Comparison of ENCODE assay signal across 9 mouse cellular contexts in genomic region chr13:24602978-24603377, GRCm38 (mm10). TPM values are rescaled to one million over a fixed set of nuclear protein-coding genes. Genes with fewer than 3 reads are reported as not detected.
DNase-seq lines count a peak whose midpoint lies in the region; ATAC-seq and TF ChIP-seq lines count a peak whose summit lies in the region.
"Had no signal": no experiment of that assay in that cellular context is flagged by ENCODE, and none has a peak within 500 bp of the region (broad histone marks: within the 10 kb centered on the region; RNA-seq: fewer than 3 reads in every experiment).

No protein-coding gene starts in this region.

- peak; percentile 90 for ATAC-seq in heart, postnatal 0 days (ENCODE audit: insufficient read depth, low read depth)
- ATAC-seq in liver, postnatal 0 days, result peak; percentile 73
- ATAC-seq in monocyte, adult 5-6 weeks (replicated peaks; ENCODE audit: insufficient number of reproducible peaks, low FRiP score, low TSS enrichment, poor library complexity, severe bottlenecking), result no peak
- ATAC-seq in cerebellum, adult (ENCODE audit: insufficient number of reproducible peaks, low FRiP score, low TSS enrichment), result no peak

- peaks cover 23% of the 10 kb centered on the region for H3K4me1 ChIP-seq in heart, postnatal 0 days (ENCODE audit: control insufficient read depth, insufficient read depth)
- peaks cover 19% of the 10 kb centered on the region for H3K4me1 ChIP-seq in liver, postnatal 0 days (ENCODE audit: insufficient read depth)

- H3K9ac ChIP-seq in heart, postnatal 0 days (replicated peaks; ENCODE audit: low read depth, low read length), result no peak overlapping the region
- H3K9ac ChIP-seq in liver, postnatal 0 days (replicated peaks), result no peak overlapping the region

- no peaks in the 10 kb centered on the region for H3K36me3 ChIP-seq in heart, postnatal 0 days (replicated peaks; ENCODE audit: control insufficient read depth, insufficient read depth, low read length)
- no peaks in the 10 kb centered on the region for H3K36me3 ChIP-seq in liver, postnatal 0 days (replicated peaks; ENCODE audit: insufficient read depth, low read length)
- H3K36me3 ChIP-seq in splenic B cell, adult 2 months (ENCODE audit: control insufficient read depth, insufficient read depth, low read length, poor library complexity, severe bottlenecking), result peaks cover 5% of the 10 kb centered on the region

- H3K4me2 ChIP-seq in heart, postnatal 0 days (ENCODE audit: low read depth, low read length), result peak overlapping the region; percentile 37
- H3K4me2 ChIP-seq in liver, postnatal 0 days (ENCODE audit: low read depth, low read length), result peak overlapping the region; percentile 44

- H3K27me3 ChIP-seq in heart, postnatal 0 days (ENCODE audit: control insufficient read depth, insufficient read depth, low read length), result no peaks in the 10 kb centered on the region
- H3K27me3 ChIP-seq in liver, postnatal 0 days (ENCODE audit: insufficient read depth, low read length), result no peaks in the 10 kb centered on the region
- H3K27me3 ChIP-seq in splenic B cell, adult 2 months (ENCODE audit: control insufficient read depth, insufficient read depth, low read length, poor library complexity, severe bottlenecking), result no peaks in the 10 kb centered on the region

- H3K4me3 ChIP-seq in heart, postnatal 0 days (ENCODE audit: low read depth, low read length), result peak overlapping the region; percentile 11; the same call in 1 of the 2 replicates
- no peak overlapping the region for H3K4me3 ChIP-seq in liver, postnatal 0 days (ENCODE audit: low read depth, low read length)
- H3K4me3 ChIP-seq: erythroblast, embryonic 14.5 days had no signal

- peak; percentile 33 for DNase-seq in adrenal gland, adult 2 months
- no peak for DNase-seq in adrenal gland, adult 18-20 months (ENCODE audit: low spot score in 2 of 2)
- DNase-seq in c-Kit-positive CD71-positive TER-119-positive erythroid progenitor cells, embryonic 14.5 days (ENCODE audit: low spot score), result peak; percentile 33
- DNase-seq in heart, postnatal 0 days (ENCODE audit: low spot score), result peak; percentile 88
- peak; percentile 35 for DNase-seq in liver, postnatal 0 days
- DNase-seq in splenic B cell, adult 2 months (ENCODE audit: low read depth, low spot score), result peak; percentile 47

- peak; percentile 88 for TF ChIP-seq EP300 in heart, postnatal 0 days (IDR thresholded peaks at IDR 0.05; ENCODE audit: low read depth)
- peak; percentile 79 for TF ChIP-seq EP300 in liver, postnatal 0 days (IDR thresholded peaks at IDR 0.05; ENCODE audit: low read depth)

- WGBS in heart, postnatal 0 days, result 6% methylated on average over 4 of the region's 4 CpGs
- 14% methylated on average over 4 of the region's 4 CpGs for WGBS in liver, postnatal 0 days (ENCODE audit: insufficient replicate concordance)

- no peak for TF ChIP-seq CTCF in heart, postnatal 0 days (IDR thresholded peaks at IDR 0.05; ENCODE audit: low read depth)
- no peak for TF ChIP-seq CTCF in liver, postnatal 0 days (IDR thresholded peaks at IDR 0.05; ENCODE audit: low read depth)

- H3K27ac ChIP-seq in heart, postnatal 0 days (ENCODE audit: low read depth), result peak overlapping the region; percentile 89
- peak overlapping the region; percentile 5 for H3K27ac ChIP-seq in liver, postnatal 0 days (ENCODE audit: low read depth)

- no peaks in the 10 kb centered on the region for H3K9me3 ChIP-seq in heart, postnatal 0 days (replicated peaks; ENCODE audit: control insufficient read depth, low read length)
- H3K9me3 ChIP-seq in liver, postnatal 0 days (ENCODE audit: low read length), result no peaks in the 10 kb centered on the region

RNA-seq across cellular contexts. Expression of gene Ripor2, which starts 21.0 kb away (rescaled TPM):
- total RNA-seq in adrenal gland, adult 2 months (2021), result 1 to 10 TPM; 4.6 to 5.7 TPM
- polyA plus RNA-seq in adrenal gland, adult 2 months (2012; rRNA removed), result 0.92 and 2.3 TPM in 2 replicates
- total RNA-seq in adrenal gland, adult 18-20 months (2021), result 1 to 10 TPM; 3.7 to 3.8 TPM
- 31.7 and 44.4 TPM in 2 replicates for total RNA-seq in heart, postnatal 0 days (2014; rRNA removed; ENCODE audit: low replicate concordance)
- 12.6 and 17.5 TPM in 2 replicates for polyA plus RNA-seq in heart, postnatal 0 days (2015; fragmentation: Nextera tagmentation; extraction: Ambion mirVana)
- polyA plus RNA-seq in liver, postnatal 0 days (2015; fragmentation: Nextera tagmentation; extraction: Ambion mirVana), result 3.7 and 3.8 TPM in 2 replicates
- total RNA-seq in monocyte, adult 5-6 weeks (2017), result 128 to 224 TPM (median 134 TPM) in 3 replicates

Comparison
In these comparisons a context has a peak if more than half of its experiments do, and no peak if none do; other contexts are left out.
1. DNase-seq: peak in adrenal gland, adult 2 months (single experiment), c-Kit-positive CD71-positive TER-119-positive erythroid progenitor cells, embryonic 14.5 days (single experiment), heart, postnatal 0 days (single experiment), liver, postnatal 0 days (single experiment) and splenic B cell, adult 2 months (single experiment); none in adrenal gland, adult 18-20 months (0 of 2).
2. ATAC-seq: peak in heart, postnatal 0 days (single experiment) and liver, postnatal 0 days (single experiment); none in monocyte, adult 5-6 weeks (single experiment) and cerebellum, adult (single experiment).